Mouse (Mus musculus) embryonic fibroblast, embryonic 13.5 days (primary cell): ENCODE measurements at regions not wholly inside any gene's neighbourhood (a gene's known extent, or its start where the extent isn't known, plus 50 kb on each side); places are given as distances from the start of the nearest gene placed in this dataset.

Experiments used
- H3K27ac ChIP-seq: 2 replicates; pipeline ENCODE4 v1.5.1; 2012; ENCODE audit warnings: low read length, control low read depth, inconsistent platforms; ENCODE audit not compliant: insufficient read depth
- H3K4me1 ChIP-seq: 2 replicates; pipeline ENCODE4 v1.6.1; 2011; ENCODE audit warnings: low read length; ENCODE audit not compliant: control insufficient read depth, insufficient read depth
- H3K4me3 ChIP-seq: 2 replicates; pipeline ENCODE4 v1.5.1; 2011; ENCODE audit warnings: mild to moderate bottlenecking, control low read depth, low read length; ENCODE audit not compliant: insufficient read depth
- CTCF ChIP-seq: IDR thresholded peaks from 2 replicates; pipeline ENCODE4 v1.5.1; 2011; ENCODE audit warnings: mild to moderate bottlenecking, control low read depth, low read length, moderate library complexity, borderline replicate concordance; ENCODE audit not compliant: insufficient read depth
- POLR2A ChIP-seq: IDR thresholded peaks from 2 replicates; pipeline ENCODE4 v1.6.1; 2011; ENCODE audit warnings: low read depth, mild to moderate bottlenecking, control low read depth, low read length, moderate library complexity

GRCm38 (mm10) chr8:12134200-12134599, 144.4 kb upstream of the A230072I06Rik start:
- H3K4me1 ChIP-seq, result no peaks in the 10 kb centered on the region
- H3K4me3 ChIP-seq, result no peak overlapping the region
- no peak overlapping the region for H3K27ac ChIP-seq
- TF ChIP-seq CTCF (no peak), POLR2A (no peak)

GRCm38 (mm10) chr8:12135392-12136177, 143.0 kb upstream of the A230072I06Rik start:
- no peak overlapping the region for H3K4me3 ChIP-seq
- no peaks in the 10 kb centered on the region for H3K4me1 ChIP-seq
- TF ChIP-seq CTCF (no peak), POLR2A (no peak)
- no peak overlapping the region for H3K27ac ChIP-seq

GRCm38 (mm10) chr8:12136178-12136455, 142.5 kb upstream of the A230072I06Rik start:
- TF ChIP-seq POLR2A (no peak), CTCF (no peak)
- no peak overlapping the region for H3K4me3 ChIP-seq
- H3K4me1 ChIP-seq, result no peaks in the 10 kb centered on the region
- H3K27ac ChIP-seq, result no peak overlapping the region

GRCm38 (mm10) chr8:12137496-12137895, 141.1 kb upstream of the A230072I06Rik start:
- Histone ChIP-seq H3K27ac (no peak overlapping the region), H3K4me3 (no peak overlapping the region), H3K4me1 (no peaks in the 10 kb centered on the region)
- TF ChIP-seq CTCF (no peak), POLR2A (no peak)

GRCm38 (mm10) chr8:12137913-12138312, 140.7 kb upstream of the A230072I06Rik start:
- no peak overlapping the region for H3K27ac ChIP-seq
- TF ChIP-seq POLR2A, result no peak
- TF ChIP-seq CTCF, result no peak
- H3K4me1 ChIP-seq, result no peaks in the 10 kb centered on the region
- no peak overlapping the region for H3K4me3 ChIP-seq

GRCm38 (mm10) chr8:12151679-12152078, 126.9 kb upstream of the A230072I06Rik start:
- Histone ChIP-seq H3K4me3 (no peak overlapping the region), H3K27ac (no peak overlapping the region), H3K4me1 (no peaks in the 10 kb centered on the region)
- TF ChIP-seq CTCF, result no peak
- no peak for TF ChIP-seq POLR2A

GRCm38 (mm10) chr8:12152825-12153224, 125.8 kb upstream of the A230072I06Rik start:
- TF ChIP-seq POLR2A, result no peak
- TF ChIP-seq CTCF, result no peak

GRCm38 (mm10) chr8:12156893-12157292, 121.7 kb upstream of the A230072I06Rik start:
- TF ChIP-seq CTCF (no peak), POLR2A (no peak)
- no peak overlapping the region for H3K27ac ChIP-seq
- H3K4me1 ChIP-seq, result no peaks in the 10 kb centered on the region
- H3K4me3 ChIP-seq, result no peak overlapping the region

More at GRCm38 (mm10) chr8:12152825-12153224, 125.8 kb upstream of the A230072I06Rik start:
- Histone ChIP-seq H3K4me1 (no peaks in the 10 kb centered on the region), H3K27ac (no peak overlapping the region), H3K4me3 (no peak overlapping the region)

- no peak for TF ChIP-seq POLR2A
- no peak for TF ChIP-seq CTCF
- H3K4me1 ChIP-seq, result no peaks in the 10 kb centered on the region
- no peak overlapping the region for H3K4me3 ChIP-seq
- H3K27ac ChIP-seq, result no peak overlapping the region
Observed at GRCm38 (mm10) chr8:12158188-12158587, 120.4 kb upstream of the A230072I06Rik start.

- Histone ChIP-seq H3K4me3 (no peak overlapping the region), H3K27ac (no peak overlapping the region)
- no peak for TF ChIP-seq CTCF
Observed at GRCm38 (mm10) chr8:12162921-12163705, 115.5 kb upstream of the A230072I06Rik start.

More at GRCm38 (mm10) chr8:12162921-12163705, 115.5 kb upstream of the A230072I06Rik start:
- no peaks in the 10 kb centered on the region for H3K4me1 ChIP-seq
